Mouse (Mus musculus) hindbrain, embryonic 15.5 days (tissue): ENCODE results near the gene Phactr2. TPM values are rescaled to one million over a fixed set of nuclear protein-coding genes. Genes with fewer than 3 reads are reported as not detected.
A peak's percentile ranks its signal among the peaks of the same experiment; 100 is the strongest.

Source experiments
- ATAC-seq: fragments of 200-750 bp; cut with Nextera tagmentation; 2 replicates; pipeline ENCODE4 v1.8.0; 2017; ENCODE audit warnings: low read depth, moderate number of reproducible peaks, moderate TSS enrichment; ENCODE audit not compliant: low FRiP score
- H3K27ac ChIP-seq: fragments of 300-500 bp; sonication (generic); replicated peaks from 2 replicates; pipeline ENCODE4 v1.5.1; 2015; ENCODE audit warnings: mild to moderate bottlenecking, inconsistent platforms
- H3K27me3 ChIP-seq: fragments of 300-500 bp; sonication (generic); 2 replicates; pipeline ENCODE4 v1.6.1; 2015; ENCODE audit warnings: control low read depth, inconsistent platforms
- H3K36me3 ChIP-seq: fragments of 300-500 bp; sonication (generic); 2 replicates; pipeline ENCODE4 v1.6.1; 2015; ENCODE audit warnings: control low read depth, inconsistent platforms
- H3K4me1 ChIP-seq: fragments of 300-500 bp; sonication (generic); replicated peaks from 2 replicates; pipeline ENCODE4 v1.6.1; 2015; ENCODE audit warnings: control low read depth, inconsistent platforms
- H3K4me2 ChIP-seq: fragments of 300-500 bp; sonication (generic); 2 replicates; pipeline ENCODE4 v1.6.1; 2015; ENCODE audit warnings: moderate library complexity, mild to moderate bottlenecking, inconsistent platforms
- H3K4me3 ChIP-seq: fragments of 300-500 bp; sonication (generic); 2 replicates; pipeline ENCODE4 v1.5.1; 2015; ENCODE audit warnings: mild to moderate bottlenecking, inconsistent platforms
- H3K9ac ChIP-seq: fragments of 300-500 bp; sonication (generic); 2 replicates; pipeline ENCODE4 v1.6.1; 2015; ENCODE audit warnings: inconsistent platforms
- H3K9me3 ChIP-seq: fragments of 300-500 bp; sonication (generic); 2 replicates; pipeline ENCODE4 v1.6.1; 2016; ENCODE audit warnings: control low read depth, inconsistent platforms
- WGBS: fragments of 180-500 bp; shearing (Covaris S2); methylation state at CpG from one replicate; pipeline ENCODE4 v1.1.7; 2015; 5-methylcytosine and 5-hydroxymethylcytosine counted together
- polyA plus RNA-seq: library from polyadenylated mRNA; unstranded; fragments of >200 nt; fragmentation: Nextera tagmentation; extraction: Ambion mirVana; gene quantifications from 2 replicates; pipeline ENCODE4 v1.2.1, GENCODE M21; 2015

Phactr2 gene
- polyA plus RNA-seq, 1 experiment from 2014 or later = 7.7 TPM

GRCm38 (mm10) chr10:13312576-13312975, 161.6 kb downstream of the Phactr2 start:
- ATAC-seq = no peak
- Histone ChIP-seq H3K27me3 (no peaks in the 10 kb centered on the region), H3K4me1 (no peaks in the 10 kb centered on the region), H3K9me3 (no peaks in the 10 kb centered on the region), H3K9ac (no peak overlapping the region), H3K4me2 (no peak overlapping the region), H3K36me3 (no peaks in the 10 kb centered on the region), H3K4me3 (no peak overlapping the region), H3K27ac (no peak overlapping the region)
- 47% methylated on average over 6 of the region's 6 CpGs for WGBS

GRCm38 (mm10) chr10:13311612-13312011, 162.6 kb downstream of the Phactr2 start:
- no peaks in the 10 kb centered on the region for H3K9me3 ChIP-seq
- H3K4me1 ChIP-seq = no peaks in the 10 kb centered on the region
- no peak overlapping the region for H3K4me2 ChIP-seq
- H3K4me3 ChIP-seq = no peak overlapping the region
- H3K36me3 ChIP-seq = no peaks in the 10 kb centered on the region
- WGBS = 55% methylated on average over 6 of the region's 6 CpGs
- ATAC-seq = no peak
- no peaks in the 10 kb centered on the region for H3K27me3 ChIP-seq
- no peak overlapping the region for H3K9ac ChIP-seq
- no peak overlapping the region for H3K27ac ChIP-seq

- Histone ChIP-seq H3K27ac (no peak overlapping the region), H3K9ac (no peak overlapping the region), H3K36me3 (no peaks in the 10 kb centered on the region), H3K4me2 (no peak overlapping the region), H3K9me3 (no peaks in the 10 kb centered on the region), H3K4me1 (no peaks in the 10 kb centered on the region), H3K4me3 (no peak overlapping the region), H3K27me3 (no peaks in the 10 kb centered on the region)
- 77% methylated on average over 3 of the region's 3 CpGs for WGBS
- no peak for ATAC-seq
Measured at GRCm38 (mm10) chr10:13310075-13310474, 164.1 kb downstream of the Phactr2 start.

GRCm38 (mm10) chr10:13304641-13305241, 169.5 kb downstream of the Phactr2 start:
- Histone ChIP-seq H3K36me3 (no peaks in the 10 kb centered on the region), H3K27ac (no peak overlapping the region), H3K4me1 (no peaks in the 10 kb centered on the region), H3K4me3 (no peak overlapping the region), H3K27me3 (no peaks in the 10 kb centered on the region), H3K9me3 (no peaks in the 10 kb centered on the region), H3K9ac (no peak overlapping the region), H3K4me2 (no peak overlapping the region)
- WGBS = 66% methylated on average over 10 of the region's 10 CpGs
- peak; percentile 69 for ATAC-seq

- Histone ChIP-seq H3K27me3 (no peaks in the 10 kb centered on the region), H3K4me3 (no peak overlapping the region), H3K36me3 (no peaks in the 10 kb centered on the region), H3K9me3 (no peaks in the 10 kb centered on the region), H3K4me2 (no peak overlapping the region), H3K9ac (no peak overlapping the region), H3K27ac (no peak overlapping the region), H3K4me1 (no peaks in the 10 kb centered on the region)
- no peak for ATAC-seq
- WGBS = 80% methylated on average over 13 of the region's 13 CpGs
Measured at GRCm38 (mm10) chr10:13303271-13304265, 170.6 kb downstream of the Phactr2 start.

- no peak for ATAC-seq
- Histone ChIP-seq H3K4me2 (no peak overlapping the region), H3K4me1 (no peaks in the 10 kb centered on the region), H3K27ac (no peak overlapping the region), H3K9me3 (no peaks in the 10 kb centered on the region), H3K27me3 (no peaks in the 10 kb centered on the region), H3K36me3 (no peaks in the 10 kb centered on the region), H3K4me3 (no peak overlapping the region), H3K9ac (no peak overlapping the region)
- 86% methylated on average over 6 of the region's 6 CpGs for WGBS
Measured at GRCm38 (mm10) chr10:13300601-13301000, 173.6 kb downstream of the Phactr2 start.

- no peaks in the 10 kb centered on the region for H3K4me1 ChIP-seq
- no peak overlapping the region for H3K4me3 ChIP-seq
- H3K36me3 ChIP-seq = no peaks in the 10 kb centered on the region
- H3K27me3 ChIP-seq = no peaks in the 10 kb centered on the region
- H3K9me3 ChIP-seq = no peaks in the 10 kb centered on the region
- 72% methylated on average over 6 of the region's 6 CpGs for WGBS
- ATAC-seq = no peak
- no peak overlapping the region for H3K27ac ChIP-seq
- H3K9ac ChIP-seq = no peak overlapping the region
- no peak overlapping the region for H3K4me2 ChIP-seq
Measured at GRCm38 (mm10) chr10:13300196-13300595, 174.0 kb downstream of the Phactr2 start.

GRCm38 (mm10) chr10:13294886-13295285, 179.3 kb downstream of the Phactr2 start:
- no peaks in the 10 kb centered on the region for H3K9me3 ChIP-seq
- H3K27ac ChIP-seq = no peak overlapping the region
- H3K4me1 ChIP-seq = no peaks in the 10 kb centered on the region
- H3K4me3 ChIP-seq = no peak overlapping the region
- no peaks in the 10 kb centered on the region for H3K36me3 ChIP-seq
- no peak for ATAC-seq
- H3K4me2 ChIP-seq = no peak overlapping the region
- no peaks in the 10 kb centered on the region for H3K27me3 ChIP-seq
- no peak overlapping the region for H3K9ac ChIP-seq
- 93% methylated on average over 2 of the region's 2 CpGs for whole genome bisulfite sequencing

- Histone ChIP-seq H3K9me3 (no peaks in the 10 kb centered on the region), H3K27me3 (no peaks in the 10 kb centered on the region), H3K4me1 (no peaks in the 10 kb centered on the region), H3K27ac (no peak overlapping the region), H3K36me3 (no peaks in the 10 kb centered on the region), H3K4me3 (no peak overlapping the region), H3K4me2 (no peak overlapping the region), H3K9ac (no peak overlapping the region)
- no peak for ATAC-seq
- 8% methylated on average over 2 of the region's 2 CpGs for WGBS
Measured at GRCm38 (mm10) chr10:13292026-13292425, 182.2 kb downstream of the Phactr2 start.

GRCm38 (mm10) chr10:13289252-13289961, 184.8 kb downstream of the Phactr2 start:
- Histone ChIP-seq H3K4me3 (no peak overlapping the region), H3K9ac (no peak overlapping the region), H3K4me2 (no peak overlapping the region), H3K27ac (no peak overlapping the region), H3K9me3 (no peaks in the 10 kb centered on the region), H3K4me1 (no peaks in the 10 kb centered on the region), H3K27me3 (no peaks in the 10 kb centered on the region), H3K36me3 (no peaks in the 10 kb centered on the region)
- WGBS = 77% methylated on average over 8 of the region's 8 CpGs
- ATAC-seq = peak; percentile 54

- WGBS = 95% methylated on average over 5 of the region's 5 CpGs
- H3K4me2 ChIP-seq = no peak overlapping the region
- no peaks in the 10 kb centered on the region for H3K36me3 ChIP-seq
Measured at GRCm38 (mm10) chr10:13288296-13288695, 185.9 kb downstream of the Phactr2 start.

GRCm38 (mm10) chr10:13283441-13283840, 190.8 kb downstream of the Phactr2 start:
- no peaks in the 10 kb centered on the region for H3K36me3 ChIP-seq
- WGBS = 87% methylated on average over 4 of the region's 4 CpGs
- H3K4me1 ChIP-seq = no peaks in the 10 kb centered on the region
- no peak overlapping the region for H3K27ac ChIP-seq
- H3K9me3 ChIP-seq = no peaks in the 10 kb centered on the region
- H3K4me2 ChIP-seq = no peak overlapping the region
- no peak overlapping the region for H3K4me3 ChIP-seq
- ATAC-seq = no peak
- H3K9ac ChIP-seq = no peak overlapping the region
- no peaks in the 10 kb centered on the region for H3K27me3 ChIP-seq

More at GRCm38 (mm10) chr10:13288296-13288695, 185.9 kb downstream of the Phactr2 start:
- no peak for ATAC-seq
- Histone ChIP-seq H3K27me3 (no peaks in the 10 kb centered on the region), H3K9me3 (no peaks in the 10 kb centered on the region), H3K9ac (no peak overlapping the region), H3K4me1 (no peaks in the 10 kb centered on the region), H3K4me3 (no peak overlapping the region), H3K27ac (no peak overlapping the region)
